Mouse (Mus musculus) retina, adult 2 months (tissue): ENCODE measurements around the gene Alppl2.

Experiments used
- DNase-seq: peaks from one replicate; pipeline ENCODE4 v3.0.0-alpha.2; 2012; ENCODE audit warnings: low read depth, low spot score

Alppl2 gene

DNA sequence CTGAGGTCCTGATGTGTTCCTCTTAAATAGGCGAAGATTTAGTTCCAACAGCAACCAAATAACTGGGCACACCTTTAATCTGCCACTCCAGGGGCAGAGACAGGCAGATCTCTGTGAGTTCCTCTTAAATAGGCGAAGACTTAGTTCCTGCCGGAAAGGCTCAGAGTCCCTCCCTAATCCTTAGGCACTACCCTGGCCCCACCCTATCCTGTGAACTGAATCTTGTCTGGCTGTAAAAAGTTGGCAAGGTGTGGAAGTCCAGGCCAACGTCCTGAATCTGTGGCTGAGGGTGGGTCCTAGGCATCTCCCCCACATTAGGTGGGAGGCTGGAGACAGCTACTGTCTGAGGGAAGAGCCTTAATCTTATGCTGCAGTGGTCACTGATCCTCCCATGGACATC is at the start of gene Alppl2:
Alppl2 (minus strand) TSS at position 101 of the 400 bp plus-strand sequence.
- DNase-seq, result no peak

DNA sequence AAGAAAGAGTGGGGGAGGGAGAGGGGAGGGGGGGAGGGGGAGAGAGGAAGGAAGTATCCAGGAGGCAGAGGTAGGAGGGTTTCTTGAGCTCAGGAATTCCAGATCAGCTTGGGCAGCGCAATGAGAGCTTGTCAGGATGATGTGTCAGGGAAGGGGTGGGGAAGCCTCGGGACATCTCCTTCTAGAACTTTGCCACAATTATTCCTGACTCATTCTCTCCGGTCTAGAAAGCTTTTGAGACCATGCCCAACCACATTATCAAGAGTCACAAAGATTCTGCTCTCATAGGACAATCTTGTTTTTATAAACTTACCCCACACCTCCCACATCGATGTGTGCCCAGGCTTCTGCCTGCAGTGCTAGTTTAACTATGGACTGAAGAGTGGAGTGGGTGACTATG is 42.1 kb upstream of the Alppl2 start:
- DNase-seq, result no peak

DNA sequence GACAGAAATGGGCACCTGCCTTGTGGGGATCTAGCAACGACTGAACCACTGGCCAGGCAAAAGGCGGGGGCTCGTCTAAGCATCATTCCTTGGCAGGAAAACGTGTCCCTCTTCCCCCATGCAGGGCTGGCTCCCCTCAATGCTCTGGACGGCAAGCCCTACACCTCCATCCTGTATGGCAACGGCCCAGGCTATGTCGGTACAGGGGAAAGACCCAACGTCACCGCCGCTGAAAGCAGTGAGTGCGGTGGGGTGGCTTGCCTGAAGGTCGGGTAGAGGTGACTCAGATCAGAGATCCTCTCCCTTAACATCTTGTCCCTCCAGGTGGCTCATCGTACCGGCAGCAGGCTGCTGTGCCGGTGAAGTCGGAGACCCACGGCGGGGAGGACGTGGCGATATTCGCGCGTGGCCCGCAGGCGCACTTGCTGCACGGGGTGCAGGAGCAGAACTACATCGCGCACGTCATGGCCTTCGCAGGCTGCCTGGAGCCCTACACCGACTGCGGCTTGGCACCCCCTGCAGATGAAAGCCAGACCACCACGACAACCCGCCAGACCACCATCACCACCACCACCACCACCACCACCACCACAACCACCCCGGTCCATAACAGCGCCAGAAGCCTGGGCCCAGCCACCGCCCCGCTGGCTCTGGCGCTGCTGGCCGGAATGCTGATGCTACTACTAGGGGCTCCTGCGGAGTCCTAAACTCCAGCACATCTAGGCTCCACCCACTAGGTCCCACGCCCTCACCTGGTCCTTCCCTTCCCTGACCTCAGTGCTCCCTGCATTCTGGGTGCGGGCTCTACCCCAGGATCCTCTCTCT is 37.7 kb upstream of the Alppl2 start:
- DNase-seq, result no peak

DNA sequence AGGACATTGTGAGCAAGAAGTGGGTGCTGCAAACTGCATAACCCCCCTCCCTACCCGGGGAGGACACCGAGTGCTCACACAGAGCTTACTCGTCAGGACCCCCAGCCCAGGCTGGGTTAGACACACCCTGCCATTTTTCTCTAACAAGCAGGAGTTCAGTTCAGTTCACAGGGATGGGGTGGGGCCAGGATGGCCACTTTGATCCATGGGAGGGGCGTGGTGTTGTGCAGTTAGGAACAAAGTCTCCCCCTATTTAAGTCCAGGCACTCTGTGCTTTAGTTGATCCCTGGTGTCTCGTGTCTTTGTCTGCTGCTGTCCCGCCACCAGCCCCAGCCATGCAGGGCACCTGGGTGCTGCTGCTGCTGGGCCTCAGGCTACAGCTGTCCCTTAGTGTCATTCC is 34.9 kb upstream of the Alppl2 start, which contains the start of gene Akp3:
Akp3 (plus strand) TSS at position 301 of the 400 bp plus-strand sequence.
- no peak for DNase-seq

DNA sequence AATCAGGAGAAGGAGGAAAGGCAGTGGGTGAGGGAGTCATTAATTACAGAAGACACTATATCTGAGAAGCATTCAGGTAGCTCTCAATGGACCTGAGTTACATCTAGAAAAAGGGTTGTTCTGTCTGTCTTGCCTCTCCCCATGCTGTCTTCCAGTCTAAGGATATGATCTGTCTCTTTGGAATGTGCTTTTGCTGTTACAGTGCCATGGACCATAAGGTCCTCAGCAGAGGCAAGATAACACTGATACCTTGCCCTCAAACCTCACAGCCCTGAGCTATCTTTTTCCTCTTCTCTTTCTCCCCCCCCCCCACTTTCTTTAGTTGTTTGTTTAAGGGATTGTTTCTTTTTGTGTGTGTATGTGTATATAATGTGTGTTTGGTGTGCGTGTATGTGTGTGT is 25.1 kb upstream of the Alppl2 start:
- no peak for DNase-seq

DNA sequence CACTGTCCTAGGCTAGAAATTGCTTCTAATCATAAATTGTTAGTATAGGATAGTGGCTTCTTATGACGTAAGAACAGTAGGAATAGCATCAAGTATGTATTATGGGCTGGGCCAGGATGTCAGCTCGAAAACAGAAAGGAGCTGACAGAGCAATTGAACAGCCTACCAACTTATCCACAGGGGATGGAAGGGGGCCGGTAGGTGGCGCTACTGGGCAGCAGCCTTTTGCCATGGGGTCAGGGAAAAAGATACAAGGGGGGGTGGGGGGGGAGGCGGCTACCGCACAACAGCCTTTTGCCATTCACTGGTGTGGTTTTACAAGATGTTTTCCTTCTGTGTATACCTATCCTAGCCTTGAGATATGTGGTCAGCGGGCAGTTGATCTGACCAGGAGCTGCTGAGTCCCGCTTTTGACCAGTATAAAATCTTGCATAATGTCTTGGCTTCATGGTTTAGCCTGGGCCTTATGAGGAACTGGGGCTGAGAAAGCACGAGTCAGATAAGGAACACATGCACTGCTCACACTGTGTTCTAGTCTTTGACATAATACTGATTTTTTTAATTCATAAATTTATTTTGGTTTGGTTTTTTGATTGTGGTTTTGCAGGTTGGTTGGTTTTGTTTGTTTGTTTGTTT is 22.1 kb upstream of the Alppl2 start:
- DNase-seq, result peak; percentile 9

DNA sequence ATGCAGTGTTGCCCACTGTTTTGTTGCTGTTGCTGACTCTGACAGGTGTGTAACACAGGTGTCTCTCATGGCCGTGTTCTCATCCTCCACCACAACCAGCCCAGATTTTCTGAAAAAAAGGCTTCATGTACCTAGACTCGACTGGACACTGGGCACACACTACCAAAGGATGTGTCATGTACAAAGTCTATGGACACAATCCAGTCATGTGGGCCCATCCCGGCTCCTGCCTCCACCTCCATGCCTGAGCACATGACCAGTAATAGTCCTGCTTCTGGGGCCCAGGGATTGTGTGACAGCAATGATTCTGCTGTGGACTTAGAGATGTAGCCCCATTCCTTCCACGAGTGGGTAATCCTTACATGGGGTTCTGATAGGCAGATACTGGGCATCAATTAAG is 18.8 kb upstream of the Alppl2 start:
- no peak for DNase-seq

DNA sequence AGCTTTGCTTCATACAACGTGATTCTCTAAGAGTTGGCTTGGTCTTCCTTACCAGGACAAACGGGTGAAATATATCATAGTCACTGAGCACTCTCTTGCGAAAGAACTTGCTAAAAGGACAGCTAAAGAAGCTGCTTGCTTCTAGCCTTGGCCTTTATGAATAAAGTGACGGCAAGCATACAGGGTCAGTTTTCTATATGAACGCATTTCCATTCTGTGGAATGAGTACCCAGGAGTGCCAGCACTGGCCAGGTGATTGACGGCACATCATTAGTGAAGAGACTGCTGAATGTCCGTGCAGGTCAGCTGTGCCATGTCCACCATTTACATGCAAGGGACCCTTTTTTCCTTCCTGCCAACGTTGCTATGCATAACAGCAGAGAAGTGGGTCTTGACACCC is 16.8 kb upstream of the Alppl2 start:
- DNase-seq, result no peak

DNA sequence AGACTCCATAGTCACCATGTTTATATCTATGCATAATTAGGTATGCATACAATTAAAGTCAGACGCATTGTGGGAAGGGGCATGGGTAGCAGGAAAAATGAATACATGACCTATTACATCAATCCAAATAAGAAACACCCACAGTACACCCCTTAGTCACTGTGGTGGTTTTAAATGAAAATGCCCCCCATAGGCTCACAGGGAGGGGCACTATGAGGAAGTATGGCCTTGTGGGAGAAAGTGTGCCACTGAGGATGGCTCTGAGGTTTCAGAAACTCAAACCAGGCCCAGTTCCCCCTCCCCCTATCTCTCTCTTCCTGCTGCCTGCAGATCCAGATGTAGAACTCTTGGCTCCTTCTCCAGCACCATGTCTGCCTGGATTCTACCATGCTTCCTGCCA is 14.2 kb upstream of the Alppl2 start:
- DNase-seq, result no peak

DNA sequence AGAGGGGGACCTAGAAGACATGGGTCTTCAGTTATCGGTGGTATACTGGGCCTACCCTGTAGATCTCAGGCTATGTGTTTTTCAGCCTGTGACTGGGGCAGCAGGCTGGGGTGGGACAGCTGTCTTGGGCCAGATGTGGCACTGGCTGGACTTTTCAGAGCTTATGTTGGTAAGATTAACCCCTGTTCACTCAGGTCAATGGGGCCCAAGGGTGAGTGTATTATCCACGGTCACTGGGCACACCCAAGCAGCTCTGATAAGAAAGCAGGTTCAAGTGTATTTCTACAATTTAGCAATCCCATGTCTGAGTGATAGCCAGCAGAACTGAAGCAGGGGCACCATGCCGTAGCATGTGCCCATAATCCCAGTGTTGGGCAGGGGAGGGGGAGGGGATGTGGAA is 12.4 kb upstream of the Alppl2 start:
- DNase-seq, result no peak

DNA sequence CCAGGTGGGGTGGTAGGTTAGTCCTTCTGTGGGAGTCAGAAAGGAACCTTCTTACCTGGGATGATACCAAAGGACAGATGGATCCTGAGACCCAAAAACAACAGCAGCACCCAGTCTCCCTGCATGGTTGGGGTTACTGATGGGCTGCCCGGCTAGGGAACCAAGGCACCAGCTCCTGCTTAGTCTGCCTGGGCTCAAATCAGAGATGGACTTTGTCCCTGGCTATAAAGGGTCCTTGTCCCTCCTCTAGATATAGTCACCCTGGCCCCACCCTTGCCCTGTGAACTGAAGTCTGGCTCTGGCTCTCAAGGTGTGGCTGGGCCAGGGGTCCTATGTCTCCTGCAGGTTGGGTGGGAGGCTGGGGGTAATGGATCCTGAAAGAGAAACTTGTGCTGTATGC is 11.7 kb upstream of the Alppl2 start, which contains the start of gene Alpi:
Alpi (minus strand) TSS at position 196 of the 400 bp plus-strand sequence.
- DNase-seq, result no peak

DNA sequence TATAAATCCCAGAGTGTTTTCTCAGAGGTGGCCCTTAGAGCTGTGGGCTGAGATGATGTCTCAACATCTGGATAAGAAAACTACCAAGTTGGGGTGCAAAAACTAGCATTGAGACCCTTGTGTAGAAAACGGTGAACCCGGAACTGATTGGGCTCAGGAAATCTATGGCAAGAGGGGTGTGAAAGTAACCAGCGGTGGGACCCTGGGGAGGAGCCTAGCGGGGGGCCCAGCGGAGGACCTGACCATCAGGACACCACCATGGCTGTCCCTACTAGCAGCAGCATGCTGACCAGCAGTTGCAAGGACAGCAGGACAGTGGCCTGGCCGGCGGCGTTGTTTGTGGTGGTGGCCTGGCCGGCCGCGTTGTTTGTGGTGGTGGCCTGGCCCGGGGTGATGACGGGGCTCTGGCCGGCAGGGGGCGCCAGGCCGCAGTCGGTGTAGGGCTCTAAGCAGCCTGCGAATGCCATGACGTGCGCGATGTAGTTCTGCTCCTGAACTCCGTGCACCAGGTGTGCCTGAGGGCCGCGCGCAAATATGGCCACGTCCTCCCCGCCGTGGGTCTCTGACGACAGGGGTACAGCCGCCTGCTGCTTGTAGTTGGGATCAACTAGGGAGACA is 8.7 kb upstream of the Alppl2 start:
- DNase-seq, result no peak

DNA sequence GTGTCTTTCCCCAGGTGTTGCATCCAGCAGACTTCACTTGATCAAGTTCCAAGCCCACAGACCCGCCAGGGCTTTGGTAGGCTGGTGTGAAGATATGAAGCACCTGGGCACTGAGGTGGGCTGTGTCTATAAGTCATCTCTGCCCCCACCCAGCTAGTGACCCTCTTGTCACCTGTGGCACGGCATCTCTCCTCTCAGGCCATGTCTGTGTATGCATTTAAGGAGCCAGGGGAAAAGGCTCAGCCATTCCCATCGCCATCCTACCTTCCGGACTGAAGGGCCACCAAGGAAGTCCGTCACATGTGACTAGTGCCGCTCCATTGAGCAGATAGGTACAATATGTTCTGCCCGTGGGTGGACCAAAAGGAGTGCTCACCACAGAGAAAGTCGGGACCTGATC is 5.9 kb upstream of the Alppl2 start:
- DNase-seq, result no peak

DNA sequence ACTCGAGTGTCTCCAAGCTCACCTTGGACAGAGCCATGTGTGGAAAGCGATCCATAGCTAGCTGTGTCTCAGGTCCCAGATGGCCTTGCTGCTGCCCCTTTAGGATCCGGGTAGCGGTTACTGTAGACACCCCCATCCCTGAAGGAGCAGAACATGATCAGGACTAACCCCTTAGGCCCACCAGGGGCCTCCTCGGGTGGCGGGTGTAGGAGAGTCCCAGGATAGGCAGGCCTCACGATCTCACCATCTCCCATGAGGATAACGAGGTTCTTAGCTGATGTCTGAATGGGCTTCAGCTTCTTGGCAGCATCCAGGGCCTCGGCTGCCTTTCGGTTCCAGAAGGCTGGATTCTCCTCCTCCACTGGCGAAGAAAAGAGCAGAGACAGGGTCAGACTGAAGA is 477 bp downstream of the Alppl2 start:
- no peak for DNase-seq

DNA sequence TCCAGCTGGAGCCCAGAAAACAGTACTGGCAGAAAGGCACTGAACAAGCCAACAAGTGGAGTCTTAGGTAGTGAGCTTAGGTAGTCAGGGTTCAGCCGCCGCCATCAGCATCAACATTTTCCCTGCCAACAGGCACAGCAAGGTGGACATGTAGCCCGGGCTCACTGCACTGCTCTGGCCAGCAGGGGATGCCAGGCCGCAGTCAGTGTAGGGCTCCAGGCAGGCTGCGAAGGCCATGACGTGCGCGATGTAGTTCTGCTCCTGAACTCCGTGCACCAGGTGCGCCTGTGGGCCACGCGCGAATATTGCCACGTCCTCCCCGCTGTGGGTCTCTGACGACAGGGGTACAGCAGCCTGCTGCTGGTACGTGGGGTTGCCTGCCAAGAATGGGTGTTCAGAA is 2.8 kb downstream of the Alppl2 start:
- DNase-seq, result no peak

DNA sequence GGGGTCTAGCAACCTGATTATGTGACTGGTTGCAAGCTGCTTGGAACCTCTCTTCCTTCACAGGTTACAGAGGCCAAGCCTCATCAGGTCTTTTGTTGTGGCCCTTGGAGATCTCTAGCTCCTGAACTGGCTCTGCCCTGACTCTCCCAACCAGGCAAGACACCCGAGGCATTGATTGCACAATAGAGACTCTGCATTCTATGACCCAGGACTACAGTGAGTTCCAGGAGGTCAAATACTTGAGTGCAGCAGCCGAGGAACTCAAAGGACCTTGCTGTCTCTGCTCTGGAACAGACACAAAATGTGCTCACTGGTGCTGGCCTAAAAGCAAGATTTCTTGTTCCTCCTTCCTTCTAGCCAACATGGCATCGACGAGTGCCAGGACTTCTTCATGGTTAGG is 3.5 kb downstream of the Alppl2 start:
- no peak for DNase-seq

DNA sequence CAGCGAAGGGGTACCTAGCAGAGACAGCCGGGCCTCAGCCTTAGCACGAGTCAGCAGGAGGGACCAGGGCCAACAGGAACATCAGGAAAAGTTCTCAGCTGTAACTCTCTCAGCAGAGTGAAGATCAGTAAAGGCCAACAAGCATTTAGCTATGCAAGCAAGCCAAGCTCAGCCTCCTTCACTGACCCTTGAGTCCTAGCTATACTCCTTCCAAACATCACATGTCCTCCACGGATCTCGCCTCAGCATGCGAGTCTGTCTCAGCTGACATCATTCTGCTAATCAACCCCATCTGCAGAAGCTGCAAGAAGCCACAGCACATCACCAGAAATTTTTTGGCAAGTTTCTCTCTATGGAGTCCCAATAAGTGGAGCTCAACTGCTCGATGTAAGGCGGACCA is 16.0 kb downstream of the Alppl2 start:
- DNase-seq, result no peak

DNA sequence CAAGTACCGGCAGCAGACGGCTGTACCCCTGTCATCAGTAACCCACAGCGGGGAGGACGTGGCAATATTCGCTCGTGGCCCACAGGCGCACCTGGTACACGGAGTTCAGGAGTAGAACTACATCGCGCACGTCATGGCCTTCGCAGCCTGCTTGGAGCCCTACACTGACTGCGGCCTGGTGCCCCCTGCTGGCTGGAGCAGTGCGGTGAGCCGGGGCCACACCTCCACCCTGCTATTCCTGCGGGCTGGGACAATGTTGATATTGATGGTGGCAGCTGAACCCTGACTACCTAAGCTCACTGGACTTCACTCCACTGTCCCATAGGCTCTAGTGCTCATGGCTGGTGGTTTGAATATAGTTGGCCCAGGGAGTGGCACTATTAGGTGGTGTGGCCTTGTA is 19.0 kb downstream of the Alppl2 start:
- DNase-seq, result no peak

DNA sequence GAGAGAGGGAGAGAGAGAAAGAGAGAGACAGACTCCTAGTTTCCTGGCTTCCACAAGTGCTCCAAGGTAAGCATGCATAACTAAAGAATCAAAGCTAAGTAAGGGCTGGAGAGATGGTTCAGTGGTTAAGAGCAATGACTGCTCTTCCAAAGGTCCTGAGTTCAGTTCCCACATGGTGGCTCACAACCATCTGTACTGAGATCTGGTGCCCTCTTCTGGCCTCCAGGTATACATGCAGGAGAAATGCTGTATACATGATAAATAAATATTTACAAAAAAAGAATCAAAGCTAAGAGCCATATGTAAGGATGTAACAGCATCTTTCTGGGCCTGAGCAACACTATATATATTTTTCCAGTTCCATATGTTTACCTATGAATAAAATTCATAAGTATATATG is 28.8 kb downstream of the Alppl2 start:
- DNase-seq, result no peak

DNA sequence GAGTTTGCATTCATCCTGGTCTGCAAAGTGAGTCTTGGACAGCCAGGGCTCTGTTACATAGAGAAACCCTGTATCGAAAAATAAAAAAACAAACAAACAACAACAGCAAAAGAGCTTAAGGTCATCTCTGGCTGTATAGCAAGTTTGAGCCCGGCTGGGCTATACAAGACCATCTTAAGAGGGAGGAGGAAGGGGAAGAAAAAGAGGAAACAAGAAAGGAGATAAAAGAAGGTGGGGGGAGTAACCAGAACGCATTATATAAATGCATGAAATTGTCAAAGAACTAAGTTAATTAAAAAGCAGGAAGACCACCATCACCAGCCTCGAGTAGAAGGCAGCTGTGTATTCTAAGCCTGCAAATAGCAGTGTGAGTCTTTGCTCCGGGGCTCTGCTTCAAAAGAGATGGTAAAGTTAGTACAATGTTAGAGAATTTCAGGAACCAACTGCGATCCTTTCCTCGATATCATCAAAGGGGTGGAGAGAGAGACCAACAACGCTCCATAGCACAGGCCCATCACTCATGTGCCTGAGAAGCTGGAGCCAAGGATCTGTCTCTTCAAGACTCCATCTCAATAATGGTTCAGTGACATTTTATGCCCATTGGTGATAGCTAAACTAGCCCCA is 30.6 kb downstream of the Alppl2 start:
- no peak for DNase-seq

DNA sequence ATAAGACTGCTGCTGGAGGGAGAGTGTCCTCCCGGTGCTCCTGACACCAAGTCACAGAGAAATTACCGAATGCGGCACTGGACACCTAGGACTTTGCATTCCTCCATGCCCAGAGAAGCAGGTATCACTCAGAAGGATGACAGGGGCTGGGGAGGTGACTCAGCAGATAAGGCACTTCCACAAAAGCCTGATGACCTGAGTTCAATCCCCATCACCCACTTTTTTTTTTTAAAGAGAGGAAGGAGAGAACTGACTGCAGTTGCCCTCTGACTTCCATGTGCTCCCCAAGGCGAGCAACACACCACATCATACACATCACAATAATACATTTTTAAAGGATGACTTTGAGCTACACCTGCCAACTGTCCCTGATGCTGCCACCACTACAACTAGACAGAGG is 32.7 kb downstream of the Alppl2 start:
- no peak for DNase-seq

DNA sequence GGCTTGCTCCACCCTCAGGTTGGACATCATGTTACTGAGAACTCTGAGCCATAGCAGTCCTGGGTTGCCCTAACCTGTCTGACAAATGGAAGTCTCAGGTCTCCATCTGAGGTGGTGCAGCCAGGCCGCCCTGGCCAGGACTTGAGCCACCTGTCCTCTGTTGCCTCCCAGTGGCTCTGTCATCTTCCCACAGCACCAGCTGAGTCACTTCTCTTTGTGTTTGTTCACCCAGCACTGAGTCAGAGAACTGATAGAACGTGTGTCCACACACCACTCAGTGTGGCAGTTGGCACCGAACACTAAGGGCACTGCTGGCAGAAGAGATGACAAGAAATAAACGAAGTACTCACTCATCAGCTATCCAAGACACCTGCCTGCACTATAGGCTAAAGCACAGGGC is 38.4 kb downstream of the Alppl2 start:
- no peak for DNase-seq
